Mouse (Mus musculus) heart, embryonic 14.5 days (tissue): Measurements from ENCODE around the gene Gm37240. TPM values are rescaled to one million over a fixed set of nuclear protein-coding genes. Genes with fewer than 3 reads are reported as not detected.

Experiments
- ATAC-seq: fragments of 200-750 bp; cut with Nextera tagmentation; 2 replicates; pipeline ENCODE4 v1.8.0; 2017; ENCODE audit warnings: low read depth, moderate TSS enrichment; ENCODE audit not compliant: insufficient number of reproducible peaks, insufficient read depth, low FRiP score
- H3K27ac ChIP-seq, 2 experiments: fragments of 200-500 bp in 1 of 2; fragments of 300-500 bp in 1 of 2; sonication (generic) in 1 of 2; replicated peaks in 1 of 2; 2 replicates each; pipeline ENCODE4 v1.5.1; 2012 to 2014; ENCODE audit warnings: low read depth in 2 of 2, low read length in 2 of 2, control low read depth in 1 of 2, mild to moderate bottlenecking in 1 of 2, mixed read lengths in 1 of 2; ENCODE audit not compliant: control insufficient read depth in 1 of 2, insufficient read depth in 1 of 2
- H3K27me3 ChIP-seq: fragments of 300-500 bp; sonication (generic); 2 replicates; pipeline ENCODE4 v1.6.1; 2014; ENCODE audit warnings: mild to moderate bottlenecking, low read length, control low read depth; ENCODE audit not compliant: control insufficient read depth, insufficient read depth
- H3K36me3 ChIP-seq: fragments of 300-500 bp; sonication (generic); 2 replicates; pipeline ENCODE4 v1.6.1; 2014; ENCODE audit warnings: mild to moderate bottlenecking, control low read depth, low read length, mixed read lengths; ENCODE audit not compliant: control insufficient read depth, insufficient read depth
- H3K4me1 ChIP-seq, 2 experiments: fragments of 200-500 bp in 1 of 2; fragments of 300-500 bp in 1 of 2; sonication (generic) in 1 of 2; 2 replicates each; pipeline ENCODE4 v1.6.1; 2012 to 2014; ENCODE audit warnings: low read length in 2 of 2, control low read depth in 1 of 2, mixed read lengths in 1 of 2; ENCODE audit not compliant: control insufficient read depth in 2 of 2, insufficient read depth in 2 of 2
- H3K4me2 ChIP-seq: fragments of 300-500 bp; sonication (generic); 2 replicates; pipeline ENCODE4 v1.6.1; 2014; ENCODE audit warnings: mild to moderate bottlenecking, low read length
- H3K4me3 ChIP-seq, 2 experiments: fragments of 200-500 bp in 1 of 2; fragments of 300-500 bp in 1 of 2; sonication (generic) in 1 of 2; 2 replicates each; pipeline ENCODE4 v1.5.1; 2012 to 2014; ENCODE audit warnings: low read length in 2 of 2, mild to moderate bottlenecking in 2 of 2, control low read depth in 1 of 2, low read depth in 1 of 2, moderate library complexity in 1 of 2; ENCODE audit not compliant: control insufficient read depth in 1 of 2, insufficient read depth in 1 of 2
- H3K9ac ChIP-seq: fragments of 300-500 bp; sonication (generic); 2 replicates; pipeline ENCODE4 v1.6.1; 2014; ENCODE audit warnings: mild to moderate bottlenecking, low read length
- H3K9me3 ChIP-seq: fragments of 300-500 bp; sonication (generic); 2 replicates; pipeline ENCODE4 v1.6.1; 2016; ENCODE audit warnings: low read length, control low read depth; ENCODE audit not compliant: control insufficient read depth
- WGBS: fragments of 180-500 bp; shearing (Covaris S2); extraction: QIAGEN DNeasy Blood & Tissue Kit; methylation state at CpG from one replicate; pipeline ENCODE4 v1.1.7; 2014; 5-methylcytosine and 5-hydroxymethylcytosine counted together
- polyA plus RNA-seq: library from polyadenylated mRNA; unstranded; fragments of >200 nt; fragmentation: Nextera tagmentation; extraction: Ambion mirVana; gene quantifications from 2 replicates; pipeline ENCODE4 v1.2.1, GENCODE M21; 2014

Gene Gm37240
- polyA plus RNA-seq, 1 experiment from 2014 or later, result 12.3 TPM

GRCm38 (mm10) chr3:85311176-85311575, 576.1 kb downstream of the Gm37240 start:
- WGBS, result 76% methylated on average over 3 of the region's 3 CpGs
- no peak for ATAC-seq
- no peak overlapping the region for H3K27ac ChIP-seq

GRCm38 (mm10) chr3:85310401-85310989, 576.8 kb downstream of the Gm37240 start:
- H3K4me1 ChIP-seq, result peaks cover 6 to 8% of the 10 kb centered on the region in 2 experiments
- no peak overlapping the region for H3K9ac ChIP-seq
- no peak overlapping the region for H3K4me2 ChIP-seq
- no peaks in the 10 kb centered on the region for H3K36me3 ChIP-seq
- no peaks in the 10 kb centered on the region for H3K9me3 ChIP-seq
- no peak overlapping the region for H3K27ac ChIP-seq
- no peaks in the 10 kb centered on the region for H3K27me3 ChIP-seq
- 53% methylated on average over 8 of the region's 8 CpGs for WGBS
- no peak for ATAC-seq
- no peak overlapping the region for H3K4me3 ChIP-seq

More at GRCm38 (mm10) chr3:85311176-85311575, 576.1 kb downstream of the Gm37240 start:
- no peak overlapping the region for H3K9ac ChIP-seq
- H3K4me2 ChIP-seq, result no peak overlapping the region
- no peak overlapping the region for H3K4me3 ChIP-seq
- H3K4me1 ChIP-seq, result peaks cover 6 to 8% of the 10 kb centered on the region in 2 experiments
- no peaks in the 10 kb centered on the region for H3K36me3 ChIP-seq
- no peaks in the 10 kb centered on the region for H3K27me3 ChIP-seq
- no peaks in the 10 kb centered on the region for H3K9me3 ChIP-seq

GRCm38 (mm10) chr3:85309168-85309567, 578.1 kb downstream of the Gm37240 start:
- no peaks in the 10 kb centered on the region for H3K9me3 ChIP-seq
- H3K4me3 ChIP-seq, result no peak overlapping the region
- WGBS, result 89% methylated on average over 6 of the region's 6 CpGs
- H3K4me1 ChIP-seq, result peaks cover 6 to 8% of the 10 kb centered on the region in 2 experiments
- no peak overlapping the region for H3K4me2 ChIP-seq
- no peak for ATAC-seq
- no peaks in the 10 kb centered on the region for H3K36me3 ChIP-seq
- no peak overlapping the region for H3K9ac ChIP-seq
- H3K27me3 ChIP-seq, result no peaks in the 10 kb centered on the region
- H3K27ac ChIP-seq, result no peak overlapping the region

GRCm38 (mm10) chr3:85308706-85309105, 578.6 kb downstream of the Gm37240 start:
- Histone ChIP-seq H3K36me3 (no peaks in the 10 kb centered on the region), H3K9ac (no peak overlapping the region), H3K4me1 (peaks cover 6 to 8% of the 10 kb centered on the region in 2 experiments), H3K4me2 (no peak overlapping the region), H3K27me3 (no peaks in the 10 kb centered on the region), H3K27ac (no peak overlapping the region), H3K9me3 (no peaks in the 10 kb centered on the region), H3K4me3 (no peak overlapping the region)
- 67% methylated on average over 4 of the region's 4 CpGs for WGBS
- no peak for ATAC-seq

GRCm38 (mm10) chr3:85301851-85302250, 585.5 kb downstream of the Gm37240 start:
- ATAC-seq, result no peak
- H3K27me3 ChIP-seq, result no peaks in the 10 kb centered on the region
- no peak overlapping the region for H3K27ac ChIP-seq
- H3K9me3 ChIP-seq, result no peaks in the 10 kb centered on the region
- H3K4me2 ChIP-seq, result no peak overlapping the region
- H3K4me3 ChIP-seq, result no peak overlapping the region
- H3K9ac ChIP-seq, result no peak overlapping the region
- no peaks in the 10 kb centered on the region for H3K36me3 ChIP-seq
- no peaks in the 10 kb centered on the region for H3K4me1 ChIP-seq
- 60% methylated on average over 3 of the region's 3 CpGs for WGBS

GRCm38 (mm10) chr3:85301336-85301735, 586.0 kb downstream of the Gm37240 start:
- H3K4me2 ChIP-seq, result no peak overlapping the region
- H3K27ac ChIP-seq, result no peak overlapping the region
- no peaks in the 10 kb centered on the region for H3K36me3 ChIP-seq
- H3K4me3 ChIP-seq, result no peak overlapping the region
- H3K4me1 ChIP-seq, result no peaks in the 10 kb centered on the region
- 89% methylated on average over 2 of the region's 2 CpGs for WGBS
- H3K27me3 ChIP-seq, result no peaks in the 10 kb centered on the region
- H3K9me3 ChIP-seq, result no peaks in the 10 kb centered on the region
- no peak for ATAC-seq
- no peak overlapping the region for H3K9ac ChIP-seq

GRCm38 (mm10) chr3:85299649-85300550, 587.4 kb downstream of the Gm37240 start:
- WGBS, result 79% methylated on average over 18 of the region's 18 CpGs
- Histone ChIP-seq H3K27ac (0 out of 4 replicates have a peak overlapping the region, but pooled peaks of 1 of the 2 experiments have one; percentile 19), H3K36me3 (no peaks in the 10 kb centered on the region), H3K27me3 (no peaks in the 10 kb centered on the region), H3K9me3 (no peaks in the 10 kb centered on the region), H3K9ac (no peak overlapping the region), H3K4me3 (no peak overlapping the region), H3K4me1 (no peaks in the 10 kb centered on the region), H3K4me2 (no peak overlapping the region)
- ATAC-seq, result no peak
